Mouse (Mus musculus): ENCODE measurements at regions not wholly inside any gene's neighbourhood (a gene's known extent, or its start where the extent isn't known, plus 50 kb on each side); places are given as distances from the start of the nearest gene placed in this dataset.

DNA sequence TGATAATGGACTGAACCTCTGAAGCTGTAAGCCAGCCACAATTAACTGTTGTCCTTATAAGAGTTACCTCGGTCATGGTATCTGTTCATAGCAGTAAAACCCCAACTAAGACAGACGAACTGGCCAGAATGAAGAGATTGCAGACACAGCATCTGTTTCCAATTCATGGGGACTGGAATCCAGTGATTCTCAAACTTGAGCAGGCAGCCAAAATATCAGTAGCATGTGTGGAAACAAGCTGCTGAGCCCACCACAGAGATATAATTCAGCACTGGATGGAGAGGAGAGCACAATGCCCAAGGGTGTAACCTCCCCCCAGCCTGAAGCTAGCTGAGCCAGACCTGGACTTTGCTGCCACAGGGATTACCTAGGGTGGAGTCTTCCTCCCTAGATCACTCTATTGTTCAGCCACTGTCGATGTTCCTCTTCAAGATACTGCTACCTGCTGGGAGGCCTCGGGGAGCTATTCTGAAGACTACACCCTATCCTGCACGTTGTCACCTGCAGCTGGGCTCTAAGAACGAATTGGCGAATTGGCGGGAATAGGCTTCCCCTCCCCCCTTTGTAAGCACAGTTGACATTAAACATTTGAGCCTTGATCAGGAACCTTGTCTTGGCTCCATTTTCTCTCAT lies 259.1 kb upstream of the Pou3f3 start:
- DNase-seq (ENCODE audit: extremely low read depth, low read depth, low spot score): no peak

DNA sequence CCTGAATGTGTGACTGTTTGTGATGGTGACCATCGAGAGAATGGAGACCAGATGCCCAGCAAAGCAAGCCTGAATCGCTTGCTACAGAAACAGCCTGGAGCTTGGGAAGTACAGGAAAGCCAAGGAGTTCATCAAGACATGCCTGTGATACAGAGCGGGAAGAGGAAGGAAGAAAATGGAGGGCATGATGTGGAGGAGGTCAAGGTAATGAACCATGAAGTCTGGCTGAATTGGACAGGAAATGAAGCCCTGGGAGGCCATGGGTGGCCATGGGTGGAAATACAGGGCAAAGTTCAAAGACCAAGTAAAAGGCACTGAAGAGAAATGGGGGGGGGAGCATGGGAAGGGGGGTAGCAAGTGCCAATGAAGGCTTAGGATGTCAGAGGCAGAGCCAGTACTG lies 227.2 kb upstream of the Pou3f3 start:
- DNase-seq (ENCODE audit: extremely low read depth, low read depth, low spot score): no peak

DNA sequence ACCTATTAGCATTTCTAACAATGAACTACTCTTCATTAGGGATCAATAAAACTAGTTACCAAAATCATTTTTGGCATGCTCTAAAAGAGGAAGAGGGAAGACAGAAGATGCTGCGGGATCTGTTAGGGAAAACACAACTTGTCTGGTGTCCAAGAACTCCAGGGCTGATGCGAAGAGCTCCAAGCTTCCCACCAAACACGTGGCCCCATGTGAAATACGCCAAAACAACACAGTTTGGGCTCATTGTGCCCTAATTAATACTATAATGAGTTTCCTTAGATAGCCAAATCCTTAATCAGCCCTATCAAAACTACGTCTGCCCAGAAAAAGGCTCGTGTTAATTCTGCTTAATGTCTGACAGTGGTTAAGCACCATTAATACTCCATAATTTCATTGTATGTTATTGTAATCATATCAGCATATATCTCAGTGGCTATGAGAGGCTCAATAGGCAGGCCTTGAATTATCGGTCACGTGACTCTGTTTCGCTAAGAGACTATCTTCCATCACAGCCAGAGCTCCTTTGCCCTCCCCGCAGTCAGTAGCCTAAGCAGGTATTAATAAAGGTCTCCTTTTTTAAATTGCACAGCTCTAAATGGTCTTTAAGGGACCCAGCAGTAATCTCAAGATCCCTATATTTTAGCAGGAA lies 223.6 kb upstream of the Pou3f3 start:
- no peak for DNase-seq (ENCODE audit: extremely low read depth, low read depth, low spot score)

- DNase-seq (ENCODE audit: extremely low read depth, low read depth, low spot score): no peak
Observed at GRCm38 (mm10) chr1:42472495-42473230, 222.9 kb upstream of the Pou3f3 start.

GRCm38 (mm10) chr1:42474197-42474596 lies 221.4 kb upstream of the Pou3f3 start:
- DNase-seq (ENCODE audit: extremely low read depth, low read depth, low spot score): no peak

DNA sequence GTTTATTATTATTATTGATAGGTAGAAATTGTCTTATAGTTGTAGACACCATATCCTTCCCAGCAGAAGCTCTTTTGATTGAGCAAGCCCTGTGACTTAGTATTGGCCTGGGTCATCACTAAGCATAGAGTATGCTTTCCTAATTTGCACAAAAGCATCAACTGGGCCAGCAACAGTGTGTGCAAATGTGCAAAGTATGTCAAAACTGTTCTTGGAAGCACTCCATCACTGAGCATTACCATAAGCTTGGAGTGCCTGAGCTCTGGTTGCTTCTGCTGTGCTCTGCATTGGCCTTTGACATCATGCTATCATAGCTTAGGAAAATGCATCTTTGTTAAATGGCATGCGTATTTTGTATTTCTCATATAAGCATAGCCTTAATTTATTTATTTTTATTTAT lies 220.7 kb upstream of the Pou3f3 start:
- DNase-seq (ENCODE audit: extremely low read depth, low read depth, low spot score): no peak

- no peak for DNase-seq (ENCODE audit: extremely low read depth, low read depth, low spot score)
Observed at GRCm38 (mm10) chr1:42475629-42476028, 219.9 kb upstream of the Pou3f3 start.

- no peak for DNase-seq (ENCODE audit: extremely low read depth, low read depth, low spot score)
Observed at GRCm38 (mm10) chr1:42480348-42480920, 215.1 kb upstream of the Pou3f3 start.

- DNase-seq (ENCODE audit: extremely low read depth, low read depth, low spot score): no peak
Observed at GRCm38 (mm10) chr1:42489563-42489962, 206.0 kb upstream of the Pou3f3 start.

- no peak for DNase-seq (ENCODE audit: extremely low read depth, low read depth, low spot score)
Observed at GRCm38 (mm10) chr1:42490856-42491643, 204.5 kb upstream of the Pou3f3 start.

DNA sequence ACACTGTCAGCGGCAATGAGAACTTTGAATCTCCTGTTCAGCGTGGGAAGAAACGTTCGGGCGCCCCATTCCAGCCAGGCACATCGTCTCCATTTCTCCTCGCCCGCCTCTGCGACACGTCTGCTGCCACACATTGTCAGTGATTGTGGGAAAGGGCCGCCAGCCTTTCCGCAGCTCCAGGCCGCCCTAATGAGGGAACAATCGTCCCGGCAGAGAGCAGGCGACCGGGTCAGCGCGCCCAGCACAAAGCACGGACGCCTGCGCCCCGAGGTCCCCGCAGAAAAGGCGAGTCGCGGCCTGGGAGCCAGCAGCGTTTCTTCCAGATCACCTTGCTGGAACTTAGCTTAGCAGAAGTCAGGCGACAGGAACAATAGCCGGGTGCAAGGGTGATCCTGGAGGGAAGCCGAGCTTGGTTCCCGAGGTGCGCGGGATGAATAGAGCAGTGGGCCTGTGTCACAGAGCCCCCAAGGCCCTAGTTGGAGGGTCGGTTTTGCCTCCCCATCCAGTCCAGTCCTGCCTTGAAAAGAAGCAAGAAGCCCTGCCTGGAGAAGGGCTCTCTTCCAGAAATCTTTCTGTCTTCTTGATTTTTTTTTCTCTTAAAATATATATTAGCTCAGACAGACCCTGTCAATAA lies 203.8 kb upstream of the Pou3f3 start:
- no peak for DNase-seq (ENCODE audit: extremely low read depth, low read depth, low spot score)

DNA sequence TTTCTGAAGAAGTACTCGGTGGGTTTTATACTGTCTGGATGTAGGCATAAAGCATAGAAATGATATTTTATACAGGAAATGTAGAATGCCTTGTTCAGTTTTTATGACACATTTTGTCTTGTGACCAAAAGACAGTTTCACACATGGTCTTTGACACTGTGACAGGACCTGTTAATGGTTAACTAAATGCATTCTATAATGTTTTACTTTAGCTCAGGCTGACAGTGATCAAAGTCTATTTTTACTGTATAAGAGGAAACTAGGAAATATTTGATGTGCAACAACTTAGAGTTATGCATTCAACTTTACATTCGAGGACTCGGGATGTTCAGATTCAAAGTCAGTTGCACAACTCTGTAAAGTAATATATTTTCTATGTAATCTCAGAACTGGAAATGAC lies 199.5 kb upstream of the Pou3f3 start:
- DNase-seq (ENCODE audit: extremely low read depth, low read depth, low spot score): no peak

GRCm38 (mm10) chr1:42496433-42496832 lies 199.1 kb upstream of the Pou3f3 start:
- no peak for DNase-seq (ENCODE audit: extremely low read depth, low read depth, low spot score)

DNA sequence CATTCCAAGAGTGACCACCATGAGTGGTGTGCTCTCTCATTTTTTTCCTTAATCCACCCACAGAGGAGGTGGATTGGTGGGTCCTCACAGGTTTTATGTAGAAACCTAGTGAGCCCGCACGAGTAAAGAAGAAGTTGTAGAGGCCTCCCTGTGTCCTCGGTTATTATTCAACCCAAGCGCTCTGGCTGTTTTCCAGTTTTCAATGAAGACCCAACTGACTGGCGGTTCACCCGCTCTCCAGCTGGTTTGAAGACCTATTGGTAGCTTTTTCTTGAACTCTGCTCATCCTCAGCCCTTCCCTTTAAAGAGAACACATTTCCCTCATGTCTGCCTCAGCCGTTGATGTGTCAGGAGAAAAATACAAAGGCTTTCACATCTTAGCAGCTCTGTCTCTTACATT lies 196.7 kb upstream of the Pou3f3 start:
- DNase-seq (ENCODE audit: extremely low read depth, low read depth, low spot score): no peak

GRCm38 (mm10) chr1:42504491-42504890 lies 191.1 kb upstream of the Pou3f3 start:
- DNase-seq (ENCODE audit: extremely low read depth, low read depth, low spot score): no peak

DNA sequence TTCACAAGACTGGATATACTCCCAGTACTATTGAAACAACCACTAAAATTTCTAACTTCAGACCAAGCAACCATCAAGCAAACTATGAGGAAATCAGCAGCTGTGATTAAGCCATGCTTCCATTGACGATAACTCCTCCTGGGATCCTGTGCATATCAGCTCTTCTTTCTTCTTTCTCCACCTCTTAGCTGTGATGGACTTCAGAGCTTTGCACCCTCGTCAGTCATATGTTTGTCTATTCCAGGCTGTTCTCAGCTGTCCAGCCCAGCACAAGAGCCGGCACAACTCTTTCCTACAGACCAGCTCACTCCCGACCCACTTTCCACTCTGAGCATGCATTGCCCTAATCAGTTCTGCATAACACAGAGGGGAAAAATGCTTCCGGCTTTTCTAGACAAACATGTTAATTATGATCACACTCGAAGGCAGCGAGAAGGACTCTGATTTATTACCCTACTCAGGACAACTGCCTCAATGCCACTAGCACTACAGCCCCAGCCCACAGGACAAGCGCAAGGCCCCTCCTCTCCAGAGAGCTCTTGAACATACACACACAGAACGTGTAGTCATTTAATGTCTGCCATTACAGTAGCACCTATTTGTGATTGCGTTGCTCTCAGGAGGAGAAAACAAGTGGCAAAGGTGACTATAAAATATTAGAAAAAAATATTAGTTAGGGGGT lies 190.4 kb upstream of the Pou3f3 start:
- no peak for DNase-seq (ENCODE audit: extremely low read depth, low read depth, low spot score)

- DNase-seq (ENCODE audit: extremely low read depth, low read depth, low spot score): no peak
Observed at GRCm38 (mm10) chr1:42514417-42514816, 181.2 kb upstream of the Pou3f3 start.

- no peak for DNase-seq (ENCODE audit: extremely low read depth, low read depth, low spot score)
Observed at GRCm38 (mm10) chr1:42524401-42524800, 171.2 kb upstream of the Pou3f3 start.

DNA sequence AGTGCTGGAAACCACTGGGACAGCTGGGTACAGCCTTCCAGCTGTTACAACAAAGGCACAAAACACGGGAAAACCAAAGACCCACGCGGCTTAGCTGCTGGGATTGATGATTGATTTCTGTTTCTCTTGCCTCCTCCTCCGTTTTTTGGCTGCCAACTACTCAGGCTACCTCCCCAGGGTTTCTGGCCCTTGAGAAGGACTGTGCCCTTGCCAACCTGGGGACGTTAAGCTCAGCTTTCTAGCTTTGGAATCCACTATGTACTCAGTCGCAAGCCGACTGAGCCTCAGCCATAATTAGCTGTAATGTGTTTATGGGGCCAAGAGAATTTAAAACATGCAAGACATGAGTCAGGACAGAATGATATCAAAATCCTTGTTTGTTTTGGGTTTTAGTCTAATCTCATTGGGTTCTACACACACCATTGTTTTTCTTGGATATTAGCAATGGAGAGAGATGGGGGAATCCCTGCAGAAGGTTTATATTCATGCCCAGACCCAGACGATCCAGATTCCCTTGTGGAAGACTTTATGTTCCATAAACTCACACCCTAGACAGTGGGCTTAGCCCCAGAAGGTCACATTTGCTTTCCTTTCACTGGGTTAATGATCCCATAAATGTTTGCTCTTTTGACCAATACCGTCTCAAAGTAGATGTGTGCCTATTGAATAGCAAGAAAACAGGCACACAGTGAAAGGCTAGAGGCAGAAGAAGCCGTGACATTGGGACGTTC lies 167.7 kb upstream of the Pou3f3 start:
- DNase-seq (ENCODE audit: extremely low read depth, low read depth, low spot score): no peak

Measured in fat pad, adult 2 months (tissue).